Comparison of ENCODE assay signal across 8 mouse cellular contexts in the genomic region with DNA sequence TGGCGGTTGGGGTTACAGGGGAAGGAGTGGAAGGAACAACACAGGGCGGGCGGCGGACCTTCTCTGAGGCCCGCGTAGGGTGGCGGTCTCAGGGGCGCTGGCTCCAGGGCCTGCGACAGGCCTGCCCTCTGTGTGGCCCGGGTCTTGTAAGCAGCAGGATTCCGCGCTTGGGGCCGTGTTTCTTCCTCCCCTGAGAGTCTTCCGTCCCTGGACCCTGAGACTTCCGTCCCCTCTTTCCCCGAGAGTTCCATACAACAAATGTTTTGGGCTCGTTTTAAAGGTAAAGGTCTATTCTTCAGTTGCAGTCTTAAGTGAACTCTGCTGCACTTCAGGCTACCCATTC. TPM values are rescaled to one million over a fixed set of nuclear protein-coding genes. Genes with fewer than 3 reads are reported as not detected.
DNase-seq lines count a peak whose midpoint lies in the region; ATAC-seq and TF ChIP-seq lines count a peak whose summit lies in the region.

No protein-coding gene starts in this region.

- peak overlapping the region; percentile 88 for H3K9ac ChIP-seq in heart, postnatal 0 days (replicated peaks; ENCODE audit: low read depth, low read length)
- peak overlapping the region; percentile 81 for H3K9ac ChIP-seq in hindbrain, embryonic 14.5 days
- peak overlapping the region; percentile 90 for H3K9ac ChIP-seq in midbrain, embryonic 11.5 days (ENCODE audit: low read length)

- WGBS in heart, postnatal 0 days: under 1% methylated on average over 17 of the region's 17 CpGs
- WGBS in bone marrow, adult 2 months: under 1% methylated on average over 17 of the region's 17 CpGs
- WGBS in hindbrain, embryonic 14.5 days: 0% methylated on average over 16 of the region's 17 CpGs
- WGBS in midbrain, embryonic 11.5 days: under 1% methylated on average over 17 of the region's 17 CpGs

- intact Hi-C loops in left cerebral cortex, postnatal 14 days (cut with DNase I): loop anchor here (2.0 to 10.0 kb wide), 4 partner anchors 58 to 686 kb away; a partner anchor contains a TSS

- H3K27me3 ChIP-seq in heart, postnatal 0 days (ENCODE audit: control insufficient read depth, insufficient read depth, low read length): no peaks in the 10 kb centered on the region
- H3K27me3 ChIP-seq in hindbrain, embryonic 14.5 days (ENCODE audit: control insufficient read depth, insufficient read depth, low read length): no peaks in the 10 kb centered on the region
- H3K27me3 ChIP-seq in midbrain, embryonic 11.5 days (ENCODE audit: control insufficient read depth, insufficient read depth, low read length): no peaks in the 10 kb centered on the region

- H3K4me1 ChIP-seq in heart, postnatal 0 days (ENCODE audit: control insufficient read depth, insufficient read depth): peaks cover 7% of the 10 kb centered on the region; the same call in 1 of the 2 replicates
- no peaks in the 10 kb centered on the region for H3K4me1 ChIP-seq in bone marrow, adult 2 months (ENCODE audit: control insufficient read depth, insufficient read depth, low read length)
- H3K4me1 ChIP-seq in hindbrain, embryonic 14.5 days (replicated peaks; ENCODE audit: control insufficient read depth, insufficient read depth, low read length): peaks cover 8% of the 10 kb centered on the region
- H3K4me1 ChIP-seq in midbrain, embryonic 11.5 days (ENCODE audit: control insufficient read depth, insufficient read depth, low read length): peaks cover 6% of the 10 kb centered on the region; the same call in 1 of the 2 replicates

- H3K27ac ChIP-seq in heart, postnatal 0 days (ENCODE audit: low read depth): peak overlapping the region; percentile 90
- H3K27ac ChIP-seq in bone marrow, adult 2 months (ENCODE audit: control insufficient read depth, insufficient read depth, low read depth, low read length, poor library complexity): peak overlapping the region; percentile 77
- H3K27ac ChIP-seq in hindbrain, embryonic 14.5 days: peak overlapping the region; percentile 86
- H3K27ac ChIP-seq in midbrain, embryonic 11.5 days (ENCODE audit: low read depth, low read length): peak overlapping the region; percentile 60

- H3K9me3 ChIP-seq in heart, postnatal 0 days (replicated peaks; ENCODE audit: control insufficient read depth, low read length): no peaks in the 10 kb centered on the region
- H3K9me3 ChIP-seq in hindbrain, embryonic 14.5 days (ENCODE audit: control insufficient read depth, low read length): no peaks in the 10 kb centered on the region
- no peaks in the 10 kb centered on the region for H3K9me3 ChIP-seq in midbrain, embryonic 11.5 days (ENCODE audit: control insufficient read depth, low read length)

- H3K36me3 ChIP-seq in heart, postnatal 0 days (replicated peaks; ENCODE audit: control insufficient read depth, insufficient read depth, low read length): peaks cover 26% of the 10 kb centered on the region
- peaks cover 28% of the 10 kb centered on the region for H3K36me3 ChIP-seq in hindbrain, embryonic 14.5 days (replicated peaks; ENCODE audit: control insufficient read depth, insufficient read depth)
- H3K36me3 ChIP-seq in midbrain, embryonic 11.5 days (ENCODE audit: control insufficient read depth, insufficient read depth, low read length): no peaks in the 10 kb centered on the region; the same call in 1 of the 2 replicates

- no peak for TF ChIP-seq CTCF in heart, postnatal 0 days (IDR thresholded peaks at IDR 0.05; ENCODE audit: low read depth)
- no peak for TF ChIP-seq CTCF in bone marrow, adult 2 months (IDR thresholded peaks at IDR 0.05; ENCODE audit: control insufficient read depth, insufficient read depth, low read length)

- ATAC-seq in heart, postnatal 0 days (ENCODE audit: insufficient read depth, low read depth): peak; percentile 83
- peak; percentile 83 for ATAC-seq in hindbrain, embryonic 14.5 days (ENCODE audit: low FRiP score)
- ATAC-seq in midbrain, embryonic 11.5 days (ENCODE audit: low FRiP score): peak; percentile 83

- no peak for TF ChIP-seq EP300 in heart, postnatal 0 days (IDR thresholded peaks at IDR 0.05; ENCODE audit: low read depth)

- no peak for DNase-seq in heart, postnatal 0 days (ENCODE audit: low spot score)
- no peak for DNase-seq in heart, adult 11 months
- DNase-seq in hindbrain, embryonic 14.5 days (ENCODE audit: low spot score): no peak
- no peak for DNase-seq in midbrain, embryonic 11.5 days (ENCODE audit: low spot score, missing footprints)
- DNase-seq in embryo, embryonic 9.5 days (ENCODE audit: extremely low spot score): no peak
- no peak for DNase-seq in left cerebral cortex, postnatal 14 days (ENCODE audit: low spot score in 2 of 2)
- DNase-seq in embryo, embryonic 10.5 days (ENCODE audit: low spot score): no peak

- H3K4me2 ChIP-seq in heart, postnatal 0 days (ENCODE audit: low read depth, low read length): peak overlapping the region; percentile 76
- peak overlapping the region; percentile 65 for H3K4me2 ChIP-seq in hindbrain, embryonic 14.5 days (replicated peaks)
- peak overlapping the region; percentile 64 for H3K4me2 ChIP-seq in midbrain, embryonic 11.5 days

- peak overlapping the region; percentile 87 for H3K4me3 ChIP-seq in heart, postnatal 0 days (ENCODE audit: low read depth, low read length)
- peak overlapping the region; percentile 75 for H3K4me3 ChIP-seq in bone marrow, adult 2 months (replicated peaks; ENCODE audit: control insufficient read depth, low read depth, low read length)
- H3K4me3 ChIP-seq in hindbrain, embryonic 14.5 days (replicated peaks; ENCODE audit: low read length): peak overlapping the region; percentile 72
- peak overlapping the region; percentile 66 for H3K4me3 ChIP-seq in midbrain, embryonic 11.5 days (ENCODE audit: low read depth, low read length)

- TF ChIP-seq POLR2A in bone marrow, adult 2 months (IDR thresholded peaks at IDR 0.05; ENCODE audit: borderline replicate concordance, control insufficient read depth, low read depth, low read length): no peak

RNA-seq across cellular contexts. Expression of a gene that starts 0.2 kb away (rescaled TPM):
- 34.6 and 36.4 TPM in 2 replicates for total RNA-seq in heart, postnatal 0 days (2014; rRNA removed; ENCODE audit: low replicate concordance)
- polyA plus RNA-seq in heart, postnatal 0 days (2015; fragmentation: Nextera tagmentation; extraction: Ambion mirVana): 26.2 and 26.5 TPM in 2 replicates
- 7.7 and 9.0 TPM in 2 replicates for polyA plus RNA-seq in bone marrow, adult 2 months (2011; ENCODE audit: insufficient read depth, insufficient read length, low replicate concordance, missing spikeins)
- 37.6 and 39.1 TPM in 2 replicates for polyA plus RNA-seq in hindbrain, embryonic 14.5 days (2014; fragmentation: Nextera tagmentation; extraction: Ambion mirVana)
- polyA plus RNA-seq in midbrain, embryonic 11.5 days (2014; fragmentation: Nextera tagmentation; extraction: Ambion mirVana): 78.5 and 84.3 TPM in 2 replicates
- 10 to 100 TPM; 21.5 to 21.8 TPM for total RNA-seq in left cerebral cortex, postnatal 14 days (2021)

RNA-seq across cellular contexts. Expression of a gene that starts 9.5 kb away (rescaled TPM):
- total RNA-seq in heart, postnatal 0 days (2014; rRNA removed; ENCODE audit: low replicate concordance): 0.08 TPM in 1 of 2 replicates, not detected in the other
- 0.05 TPM in 2 replicates for polyA plus RNA-seq in heart, postnatal 0 days (2015; fragmentation: Nextera tagmentation; extraction: Ambion mirVana)
- polyA plus RNA-seq in bone marrow, adult 2 months (2011; ENCODE audit: insufficient read depth, insufficient read length, low replicate concordance, missing spikeins): 0.25 TPM in 1 of 2 replicates, not detected in the other
- polyA plus RNA-seq in hindbrain, embryonic 14.5 days (2014; fragmentation: Nextera tagmentation; extraction: Ambion mirVana): 0.08 and 0.13 TPM in 2 replicates
- not detected in 2 replicates for polyA plus RNA-seq in midbrain, embryonic 11.5 days (2014; fragmentation: Nextera tagmentation; extraction: Ambion mirVana)
- total RNA-seq in left cerebral cortex, postnatal 14 days (2021): under 1 TPM; 0.15 to 0.26 TPM
